Mouse (Mus musculus): ENCODE measurements around the gene Ciz1. TPM values are rescaled to one million over a fixed set of nuclear protein-coding genes. Genes with fewer than 3 reads are reported as not detected.
A peak's percentile ranks its signal among the peaks of the same experiment; 100 is the strongest.
"Not testable (repeated sequence)": the region's sequence is repeated elsewhere in the genome, so short reads cannot be mapped to it uniquely, and the experiment has no call there.

Ciz1 gene
- total RNA-seq, 2 experiments from 2014 or later = 62.6 to 69.6 TPM

DNA sequence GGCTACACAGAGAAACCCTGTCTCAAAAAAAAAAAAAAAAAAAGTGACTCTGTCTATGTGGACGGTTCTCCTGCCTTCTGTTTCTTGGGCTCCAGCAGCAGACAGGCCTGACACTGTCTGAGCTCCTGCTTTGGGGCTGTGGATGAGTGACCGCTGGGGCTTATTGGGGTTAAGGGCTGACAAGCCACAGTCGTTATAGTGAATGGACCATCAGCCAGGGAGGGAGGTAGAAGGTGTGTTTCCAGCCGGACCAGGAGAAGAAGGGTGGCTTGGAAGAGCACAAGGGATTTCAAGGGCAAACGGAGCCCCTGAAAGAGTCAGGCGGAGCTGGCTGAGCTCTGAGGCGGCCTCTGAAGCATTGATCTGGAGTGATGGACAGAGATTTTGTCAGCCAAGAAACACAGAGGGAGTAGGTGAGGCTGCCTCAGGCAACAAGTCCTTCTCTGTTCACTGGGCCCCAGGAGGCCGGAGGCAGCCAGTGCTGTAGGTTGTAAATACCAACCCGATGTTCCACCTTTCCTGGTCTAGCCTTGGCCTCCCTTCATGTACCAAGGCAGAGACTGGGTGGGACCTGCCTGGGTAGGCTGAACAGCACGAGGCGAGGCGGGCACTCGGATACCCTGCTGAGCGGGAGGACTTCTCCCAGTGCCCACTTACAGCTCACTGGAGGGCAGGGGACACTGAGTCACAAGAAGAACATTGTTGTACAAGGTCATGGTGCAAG is 7.4 kb upstream of the Ciz1 start:
- no peak for DNase-seq (ENCODE audit: low spot score in 2 of 2)

DNA sequence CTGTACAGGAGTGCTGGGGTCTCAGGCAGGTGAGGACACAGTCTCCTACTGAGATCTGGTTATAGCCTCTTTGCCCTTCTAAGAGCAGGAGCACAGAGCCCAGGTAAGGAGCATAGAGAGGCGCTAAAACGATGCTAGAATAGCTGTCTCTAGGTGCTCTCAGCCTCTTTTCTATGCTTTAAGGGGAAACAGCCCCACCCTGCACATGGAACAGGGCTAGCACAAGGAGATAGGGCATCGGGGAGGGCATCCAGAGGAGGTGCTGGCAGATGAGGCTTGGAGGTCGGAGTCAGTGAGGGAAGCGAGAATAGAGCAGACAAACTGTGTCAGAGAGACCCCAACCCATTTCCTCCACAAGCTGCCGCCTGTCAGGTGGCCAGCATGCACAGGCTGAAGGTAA is 5.1 kb upstream of the Ciz1 start:
- no peak for DNase-seq (ENCODE audit: low spot score in 2 of 2)

DNA sequence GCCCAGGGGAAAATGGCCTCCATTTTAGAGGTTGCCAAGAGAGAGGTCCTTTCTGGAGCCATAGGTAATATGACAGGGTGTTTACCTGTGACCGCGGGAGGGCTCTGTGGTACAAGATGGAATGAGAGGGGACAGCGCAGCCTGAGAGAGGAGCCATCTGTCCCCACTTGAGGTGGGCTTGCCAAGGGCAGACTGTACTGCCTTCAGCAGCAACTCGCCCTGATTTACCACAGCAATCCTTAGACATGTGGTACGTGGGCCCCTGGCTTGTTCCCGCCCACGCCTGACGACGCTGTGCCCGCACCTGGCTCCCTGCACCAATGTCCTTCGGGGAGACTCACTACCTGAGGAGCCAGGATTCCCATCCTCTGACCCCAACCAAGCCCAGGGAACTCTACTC is 3.8 kb upstream of the Ciz1 start:
- no peak for DNase-seq (ENCODE audit: low spot score in 2 of 2)

- no peak for DNase-seq (ENCODE audit: low spot score in 2 of 2)
Observed at GRCm38 (mm10) chr2:32349625-32350255, 2.4 kb upstream of the Ciz1 start.

- no peak for DNase-seq (ENCODE audit: low spot score in 2 of 2)
Observed at GRCm38 (mm10) chr2:32350471-32351051, 1.6 kb upstream of the Ciz1 start.

DNA sequence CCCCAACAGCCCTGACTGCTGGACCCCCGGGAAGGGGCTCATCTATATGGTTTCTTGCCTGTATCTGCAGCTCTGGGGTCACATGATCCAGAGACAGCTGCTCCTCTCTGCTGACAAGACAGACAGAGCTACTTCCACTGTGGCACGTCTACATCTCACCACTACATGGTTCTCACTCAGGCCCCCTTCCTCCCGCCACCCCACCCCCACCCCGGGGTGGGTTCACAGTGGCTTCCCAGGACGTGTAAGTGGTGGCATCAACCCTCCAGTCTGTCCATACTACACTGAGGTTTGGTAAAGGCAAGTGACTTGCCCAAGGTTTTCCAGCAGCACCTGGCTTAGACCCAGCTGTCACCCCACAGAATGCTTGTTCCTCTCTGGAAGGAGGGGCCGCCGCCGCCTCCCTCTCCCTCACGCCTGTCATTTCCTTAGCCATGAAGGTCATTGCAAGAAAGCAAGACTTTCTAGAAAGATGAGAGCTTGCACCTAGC is 611 bp upstream of the Ciz1 start:
- no peak for DNase-seq (ENCODE audit: low spot score in 2 of 2)

GRCm38 (mm10) chr2:32353007-32353542 is 948 bp downstream of the Ciz1 start, which contains the start of gene Dnm1:
Gene Dnm1 (minus strand): TSS chr2:32353338.
- DNase-seq (ENCODE audit: low spot score in 2 of 2) = peak; percentile 92 to 95

DNA sequence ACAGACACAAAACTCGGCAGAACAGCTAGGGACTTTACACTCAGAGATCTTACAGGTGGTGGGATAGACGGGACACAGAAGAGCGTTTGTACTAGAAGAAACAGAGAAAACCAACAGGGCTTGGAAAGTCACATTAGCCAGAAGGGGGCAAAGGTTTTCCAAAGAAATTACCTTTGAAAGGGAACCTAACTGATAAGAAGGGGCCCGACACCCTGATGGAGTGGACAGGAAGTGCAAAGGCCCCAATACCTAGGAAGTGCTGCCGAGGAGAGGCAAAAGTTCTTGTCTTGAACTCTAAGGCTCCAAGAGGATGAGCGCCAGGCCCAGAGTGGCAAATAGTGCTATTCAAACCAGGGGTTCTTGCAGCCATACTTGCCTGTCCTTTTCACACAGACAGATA is 1.7 kb downstream of the Ciz1 start:
- DNase-seq (ENCODE audit: low spot score in 2 of 2) = no peak

- DNase-seq (ENCODE audit: low spot score in 2 of 2) = no peak
Observed at GRCm38 (mm10) chr2:32354336-32354895, 2.3 kb downstream of the Ciz1 start.

DNA sequence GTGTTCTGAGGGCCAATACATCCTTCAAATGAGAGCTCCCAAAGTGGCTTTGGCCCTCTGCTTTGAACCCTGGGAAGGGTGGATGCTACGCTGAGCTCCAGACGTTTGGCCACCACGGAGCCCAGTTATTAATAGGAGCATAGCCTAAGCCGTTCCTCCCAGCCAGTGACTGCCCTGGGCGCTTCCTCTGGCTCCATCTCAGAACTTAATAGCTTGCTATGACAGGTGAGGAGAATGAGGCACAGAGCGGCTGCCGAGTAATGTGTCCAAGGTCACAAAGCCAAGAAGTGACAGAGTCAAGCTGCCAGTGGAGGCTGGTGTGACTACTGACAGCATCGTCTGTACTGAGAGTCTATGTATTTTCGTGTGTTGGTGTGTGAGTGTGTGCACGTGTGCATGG is 4.1 kb downstream of the Ciz1 start:
- no peak for DNase-seq (ENCODE audit: low spot score in 2 of 2)

- DNase-seq (ENCODE audit: low spot score in 2 of 2) = no peak
Observed at GRCm38 (mm10) chr2:32357710-32358109, 5.6 kb downstream of the Ciz1 start.

DNA sequence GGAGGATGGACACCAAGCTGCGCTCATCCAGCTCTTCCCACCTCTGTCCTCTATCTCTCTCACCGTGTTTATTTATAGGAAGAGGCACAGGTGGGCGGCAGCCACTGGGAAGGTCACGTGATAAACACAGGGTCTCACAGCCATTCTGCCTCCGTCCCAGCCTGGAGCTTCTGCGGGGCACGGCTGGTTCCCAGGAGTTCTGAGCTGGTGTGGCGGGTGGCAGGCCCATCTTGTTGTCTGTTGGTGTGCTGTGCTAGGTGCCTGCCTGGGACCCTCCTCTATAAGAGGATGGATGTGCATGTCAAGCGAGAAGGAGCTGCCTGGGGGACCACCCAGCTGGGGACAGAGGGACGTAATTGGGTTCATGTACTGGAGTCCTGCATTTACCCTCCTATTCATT is 6.3 kb downstream of the Ciz1 start:
- no peak for DNase-seq (ENCODE audit: low spot score in 2 of 2)

DNA sequence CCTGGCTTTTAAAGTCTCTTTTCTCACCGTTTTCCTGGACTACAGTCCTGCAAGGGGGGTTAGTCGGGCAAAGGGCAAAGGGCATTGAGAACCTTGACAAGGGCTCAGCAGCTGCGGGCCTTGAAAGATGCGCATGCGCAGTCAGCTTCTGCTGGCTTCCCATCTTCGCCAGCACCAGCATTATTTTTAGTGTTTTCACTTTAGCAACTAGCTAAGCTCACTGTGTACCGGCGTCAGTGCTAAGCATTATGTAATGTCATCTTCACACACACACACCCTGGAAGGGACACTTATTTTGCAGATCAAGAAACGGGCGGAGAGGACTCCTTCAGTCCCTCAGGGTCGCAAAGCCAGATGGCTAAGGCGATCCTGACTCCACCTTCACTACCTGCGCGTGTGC is 8.6 kb downstream of the Ciz1 start:
- DNase-seq (ENCODE audit: low spot score in 2 of 2) = peak; percentile 67 to 73

DNA sequence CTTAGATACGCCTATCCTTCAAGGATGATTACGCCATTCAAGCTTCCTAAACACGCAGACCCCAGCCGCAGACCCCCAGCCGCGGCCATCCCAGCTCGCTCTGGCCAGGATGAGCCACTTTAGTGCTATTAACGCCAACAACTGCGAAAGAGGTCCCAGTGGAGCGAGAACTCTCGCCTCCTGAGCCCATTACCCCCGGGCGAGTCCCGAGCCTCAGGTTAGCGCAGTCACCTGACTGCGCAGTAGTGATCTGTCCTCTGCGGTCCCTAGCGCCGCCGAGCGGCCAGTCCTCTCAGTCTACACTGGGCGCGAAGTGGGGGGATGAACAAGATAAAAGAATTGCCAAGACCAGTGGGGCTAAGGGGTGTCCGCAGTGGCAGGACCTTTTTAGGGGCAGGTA is 9.3 kb downstream of the Ciz1 start:
- DNase-seq (ENCODE audit: low spot score in 2 of 2) = peak; percentile 63 to 70

- not testable (repeated sequence) for DNase-seq (ENCODE audit: low spot score in 2 of 2)
Observed at GRCm38 (mm10) chr2:32362274-32362673, 10.1 kb downstream of the Ciz1 start.

DNA sequence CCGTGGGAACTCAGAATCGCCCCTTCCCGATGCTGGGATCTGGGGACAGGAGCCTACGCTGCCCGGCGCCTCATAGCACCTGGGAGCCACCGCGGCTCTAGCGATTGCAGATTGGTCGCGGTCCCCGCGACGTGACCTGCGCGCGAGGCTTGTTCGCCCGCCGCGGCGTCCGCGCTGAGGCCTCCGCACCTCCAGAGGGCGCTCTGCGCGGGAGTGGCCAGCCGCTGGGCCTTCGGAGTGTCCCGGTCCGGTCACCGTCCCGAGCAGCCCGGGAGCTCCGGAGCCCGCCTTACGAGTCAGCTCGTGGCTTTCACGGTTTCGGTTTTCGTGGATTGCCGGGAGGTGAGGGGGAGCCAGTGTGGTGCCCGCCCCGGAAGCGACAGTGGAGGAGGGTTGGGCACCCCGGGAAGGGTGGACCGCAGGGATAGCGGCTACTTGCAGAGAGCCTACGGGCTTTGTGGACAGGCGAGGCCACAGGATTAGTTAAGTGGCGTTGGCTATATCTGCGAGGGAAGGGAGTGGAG is 10.8 kb downstream of the Ciz1 start:
- peak; percentile 96 to 98 for DNase-seq (ENCODE audit: low spot score in 2 of 2)

- DNase-seq (ENCODE audit: low spot score in 2 of 2) = no peak
Observed at GRCm38 (mm10) chr2:32363376-32364106, 11.4 kb downstream of the Ciz1 start.

DNA sequence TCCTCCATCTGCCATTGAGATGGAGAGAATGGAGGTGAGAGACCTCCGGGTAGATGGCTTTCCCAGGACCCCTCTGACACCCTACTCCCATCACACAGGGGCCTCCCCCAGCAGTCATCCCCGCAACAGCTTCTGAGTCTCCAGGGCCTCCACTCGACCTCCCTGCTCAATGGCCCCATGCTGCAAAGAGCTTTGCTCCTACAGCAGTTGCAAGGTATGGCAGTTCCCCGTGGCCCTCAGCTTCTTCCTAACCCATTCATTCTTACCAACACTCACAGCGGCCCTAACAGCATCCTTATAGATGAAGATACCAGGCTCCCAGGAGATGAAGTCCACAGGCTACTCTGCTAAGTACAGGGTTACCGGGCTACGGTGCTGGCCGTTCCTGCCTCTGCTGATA is 12.0 kb downstream of the Ciz1 start:
- no peak for DNase-seq (ENCODE audit: low spot score in 2 of 2)

GRCm38 (mm10) chr2:32367315-32367714 is 15.2 kb downstream of the Ciz1 start:
- no peak for DNase-seq (ENCODE audit: low spot score in 2 of 2)

GRCm38 (mm10) chr2:32374191-32374590 is 22.1 kb downstream of the Ciz1 start:
- DNase-seq (ENCODE audit: low spot score in 2 of 2) = no peak
